Mouse (Mus musculus): ENCODE results near the gene Mcm10.

- TF ChIP-seq CTCF (IDR thresholded peaks at IDR 0.05): no peak
- TF ChIP-seq EP300 (IDR thresholded peaks at IDR 0.05): no peak
These were observed 58.3 kb downstream of the Mcm10 start for GRCm38 (mm10) chr2:4954216-4954760.

Measured in lung, postnatal 0 days (tissue).